Comparison of ENCODE assay signal across 18 mouse cellular contexts in genomic region chr3:89569707-89570324, GRCm38 (mm10). TPM values are rescaled to one million over a fixed set of nuclear protein-coding genes. Genes with fewer than 3 reads are reported as not detected.
DNase-seq lines count a peak whose midpoint lies in the region; ATAC-seq and TF ChIP-seq lines count a peak whose summit lies in the region.
"Had no signal": no experiment of that assay in that cellular context is flagged by ENCODE, and none has a peak within 500 bp of the region (broad histone marks: within the 10 kb centered on the region; RNA-seq: fewer than 3 reads in every experiment).

No protein-coding gene starts in this region.

- H3K27ac ChIP-seq in heart, embryonic 10.5 days = peak overlapping the region; percentile 36; the same call in 1 of the 2 replicates
- no peak overlapping the region for H3K27ac ChIP-seq in midbrain, embryonic 15.5 days
- no peak overlapping the region for H3K27ac ChIP-seq in midbrain, postnatal 0 days (ENCODE audit: low read depth, low read length)
- H3K27ac ChIP-seq in liver, embryonic 14.5 days = peak overlapping the region; percentile 24
- H3K27ac ChIP-seq: midbrain, embryonic 12.5 days had no signal

- no peak overlapping the region for H3K4me3 ChIP-seq in heart, embryonic 10.5 days
- H3K4me3 ChIP-seq in midbrain, embryonic 15.5 days = no peak overlapping the region
- H3K4me3 ChIP-seq in midbrain, postnatal 0 days (ENCODE audit: low read depth, low read length) = no peak overlapping the region
- H3K4me3 ChIP-seq in liver, embryonic 14.5 days (ENCODE audit: insufficient read depth in 1 of 2, low read depth in 2 of 2, low read length in 2 of 2) = no peak overlapping the region
- H3K4me3 ChIP-seq: erythroblast, embryonic 14.5 days; midbrain, embryonic 12.5 days had no signal

- no peak for TF ChIP-seq CTCF in midbrain, postnatal 0 days (IDR thresholded peaks at IDR 0.05)
- no peak for TF ChIP-seq CTCF in liver, embryonic 14.5 days (IDR thresholded peaks at IDR 0.05; ENCODE audit: low read depth)

- DNase-seq in heart, embryonic 10.5 days (ENCODE audit: low spot score) = no peak
- no peak for DNase-seq in heart, adult 11 months
- DNase-seq in midbrain, postnatal 0 days (ENCODE audit: low spot score) = no peak
- DNase-seq in liver, embryonic 14.5 days (ENCODE audit: low read depth in 3 of 3, low spot score in 3 of 3) = no peak
- no peak for DNase-seq in cerebellum, adult 8-10 months
- no peak for DNase-seq in gastrocnemius, postnatal 4 days (ENCODE audit: low spot score in 2 of 2)
- DNase-seq: cerebellum, adult 11 months; gastrocnemius, postnatal 25 days; kidney, adult 8-10 months; kidney, postnatal 36 days; lung, postnatal 10 days; spleen, adult 18-20 months; thymus, adult 2 months had no signal

- no peaks in the 10 kb centered on the region for H3K9me3 ChIP-seq in heart, embryonic 10.5 days
- H3K9me3 ChIP-seq in midbrain, embryonic 15.5 days = no peaks in the 10 kb centered on the region
- no peaks in the 10 kb centered on the region for H3K9me3 ChIP-seq in midbrain, postnatal 0 days (ENCODE audit: low read length)
- H3K9me3 ChIP-seq in liver, embryonic 14.5 days (ENCODE audit: control insufficient read depth, low read length) = no peaks in the 10 kb centered on the region
- H3K9me3 ChIP-seq: midbrain, embryonic 12.5 days had no signal

- ATAC-seq in midbrain, embryonic 15.5 days (replicated peaks) = 0 out of 2 replicates have a peak, but pooled peaks have one; percentile 31
- ATAC-seq in midbrain, postnatal 0 days (ENCODE audit: low FRiP score) = no peak
- peak; percentile 86 for ATAC-seq in liver, embryonic 14.5 days (ENCODE audit: insufficient read depth)
- ATAC-seq: inflammation-experienced regulatory T-cells, adult 6 months had no signal

- H3K36me3 ChIP-seq in heart, embryonic 10.5 days = no peaks in the 10 kb centered on the region
- H3K36me3 ChIP-seq in midbrain, embryonic 15.5 days (replicated peaks) = no peaks in the 10 kb centered on the region
- H3K36me3 ChIP-seq in midbrain, postnatal 0 days (ENCODE audit: insufficient read depth, low read length) = no peaks in the 10 kb centered on the region
- no peaks in the 10 kb centered on the region for H3K36me3 ChIP-seq in liver, embryonic 14.5 days (replicated peaks; ENCODE audit: control insufficient read depth, insufficient read depth, low read depth)
- H3K36me3 ChIP-seq: midbrain, embryonic 12.5 days had no signal

- no peak overlapping the region for H3K9ac ChIP-seq in midbrain, embryonic 15.5 days
- H3K9ac ChIP-seq in midbrain, postnatal 0 days (replicated peaks; ENCODE audit: low read length, poor library complexity, severe bottlenecking) = no peak overlapping the region
- H3K9ac ChIP-seq in liver, embryonic 14.5 days (replicated peaks) = no peak overlapping the region
- H3K9ac ChIP-seq: midbrain, embryonic 12.5 days had no signal

- H3K27me3 ChIP-seq in heart, embryonic 10.5 days (ENCODE audit: insufficient read depth, poor library complexity, severe bottlenecking) = peaks cover 35% of the 10 kb centered on the region
- no peaks in the 10 kb centered on the region for H3K27me3 ChIP-seq in midbrain, embryonic 15.5 days (replicated peaks)
- H3K27me3 ChIP-seq in midbrain, postnatal 0 days (ENCODE audit: insufficient read depth, low read length) = no peaks in the 10 kb centered on the region
- H3K27me3 ChIP-seq in liver, embryonic 14.5 days (ENCODE audit: control insufficient read depth, insufficient read depth, low read length) = no peaks in the 10 kb centered on the region
- H3K27me3 ChIP-seq: midbrain, embryonic 12.5 days had no signal

- H3K4me2 ChIP-seq in midbrain, embryonic 15.5 days = no peak overlapping the region
- no peak overlapping the region for H3K4me2 ChIP-seq in midbrain, postnatal 0 days (ENCODE audit: low read depth, low read length, poor library complexity, severe bottlenecking)
- H3K4me2 ChIP-seq in liver, embryonic 14.5 days (ENCODE audit: low read depth) = peak overlapping the region; percentile 43
- H3K4me2 ChIP-seq: heart, embryonic 11.5 days; midbrain, embryonic 12.5 days had no signal

- H3K4me1 ChIP-seq in heart, embryonic 10.5 days = peaks cover 31% of the 10 kb centered on the region
- peaks cover 9% of the 10 kb centered on the region; the same call in 1 of the 2 replicates for H3K4me1 ChIP-seq in midbrain, embryonic 15.5 days
- H3K4me1 ChIP-seq in midbrain, postnatal 0 days (ENCODE audit: insufficient read depth, low read length) = peaks cover 12% of the 10 kb centered on the region
- peaks cover 28 to 40% of the 10 kb centered on the region in 2 experiments for H3K4me1 ChIP-seq in liver, embryonic 14.5 days (replicated peaks; ENCODE audit: control insufficient read depth in 2 of 2, insufficient read depth in 2 of 2, low read length in 1 of 2)

- WGBS in heart, embryonic 10.5 days = 21% methylated on average over 7 of the region's 7 CpGs
- 49% methylated on average over 7 of the region's 7 CpGs for WGBS in midbrain, embryonic 15.5 days
- 61% methylated on average over 7 of the region's 7 CpGs for WGBS in midbrain, postnatal 0 days
- WGBS in liver, embryonic 14.5 days (ENCODE audit: insufficient replicate concordance) = 8% methylated on average over 7 of the region's 7 CpGs

- peak; percentile 59 for TF ChIP-seq EP300 in liver, embryonic 14.5 days (IDR thresholded peaks at IDR 0.05; ENCODE audit: low read depth)

RNA-seq across cellular contexts. Expression of gene Kcnn3, which starts 49.9 kb away (rescaled TPM):
- polyA plus RNA-seq in heart, embryonic 10.5 days (2016; fragmentation: Nextera tagmentation; extraction: Ambion mirVana) = 0.58 and 1.1 TPM in 2 replicates
- polyA plus RNA-seq in midbrain, embryonic 15.5 days (2015; fragmentation: Nextera tagmentation; extraction: Ambion mirVana) = 8.5 and 8.7 TPM in 2 replicates
- 21.4 and 23.3 TPM in 2 replicates for total RNA-seq in midbrain, postnatal 0 days (2014; rRNA removed)
- polyA plus RNA-seq in midbrain, postnatal 0 days (2015; fragmentation: Nextera tagmentation; extraction: Ambion mirVana) = 5.9 and 7.3 TPM in 2 replicates
- polyA plus RNA-seq in liver, embryonic 14.5 days (2012; rRNA removed) = 0.02 and 0.03 TPM in 2 replicates
- not detected in 2 replicates for polyA plus RNA-seq in liver, embryonic 14.5 days (2014; fragmentation: Nextera tagmentation; extraction: Ambion mirVana)
- total RNA-seq in gastrocnemius, postnatal 4 days (2021) = 10 to 100 TPM; 13.6 to 16.5 TPM
- polyA plus RNA-seq: inflammation-experienced regulatory T-cells, adult 6 months had no signal

Comparison
In these comparisons a context has a peak if more than half of its experiments do, and no peak if none do; other contexts are left out.
1. H3K27ac ChIP-seq: peak in heart, embryonic 10.5 days (single experiment) and liver, embryonic 14.5 days (single experiment); none in midbrain, embryonic 15.5 days (single experiment) and midbrain, postnatal 0 days (single experiment).